Mouse (Mus musculus) liver, postnatal 0 days (tissue): Measurements from ENCODE around the gene Ift20.

Experiments
- CTCF ChIP-seq: sonication (generic); IDR thresholded peaks from 2 replicates; pipeline ENCODE4 v1.5.1; 2016; ENCODE audit warnings: antibody characterized with exemption, low read depth
- EP300 ChIP-seq: IDR thresholded peaks from 2 replicates; pipeline ENCODE4 v1.6.1; 2016; ENCODE audit warnings: antibody characterized with exemption, low read depth, mild to moderate bottlenecking

GRCm38 (mm10) chr11:78555623-78556022 lies 19.5 kb downstream of the Ift20 start:
- no peak for TF ChIP-seq CTCF
- peak; percentile 29; the same call in 1 of the 2 replicates for TF ChIP-seq EP300
